Mouse (Mus musculus) brain, embryonic 14.5 days (tissue): Measurements from ENCODE around the gene Aplp1. TPM values are rescaled to one million over a fixed set of nuclear protein-coding genes. Genes with fewer than 3 reads are reported as not detected.
A peak's percentile ranks its signal among the peaks of the same experiment; 100 is the strongest.
"Not testable (repeated sequence)": the region's sequence is repeated elsewhere in the genome, so short reads cannot be mapped to it uniquely, and the experiment has no call there.

Experiments used
- DNase-seq: peaks from one replicate; pipeline ENCODE4 v3.0.0-alpha.2; 2011; ENCODE audit warnings: low read depth
- CTCF ChIP-seq: fragments of 200-500 bp; IDR thresholded peaks from 2 replicates; pipeline ENCODE4 v1.5.1; 2012; ENCODE audit warnings: inconsistent platforms, mild to moderate bottlenecking, moderate library complexity, borderline replicate concordance; ENCODE audit not compliant: insufficient read depth, insufficient read length; ENCODE audit errors: extremely low read depth
- POLR2A ChIP-seq: fragments of 200-500 bp; IDR thresholded peaks from 2 replicates; pipeline ENCODE4 v1.6.1; 2012; ENCODE audit warnings: mild to moderate bottlenecking, inconsistent platforms, borderline replicate concordance; ENCODE audit not compliant: poor library complexity, insufficient read depth, insufficient read length, severe bottlenecking; ENCODE audit errors: extremely low read depth
- polyA plus RNA-seq: library from polyadenylated mRNA; depleted of rRNA; stranded (reverse); fragments of >200 nt; gene quantifications from 2 replicates; pipeline ENCODE4 v1.2.3, GENCODE M21; 2012; rRNA removed

The Aplp1 gene
- 571 and 616 TPM in 2 replicates for polyA plus RNA-seq

- peak; percentile 87 for DNase-seq
- TF ChIP-seq CTCF (no peak), POLR2A (peak; percentile 69; the same call in 1 of the 2 replicates)
Observed at GRCm38 (mm10) chr7:30444971-30445751, at the start of gene Aplp1. Aplp1 (minus strand) TSS chr7:30445535.

DNA sequence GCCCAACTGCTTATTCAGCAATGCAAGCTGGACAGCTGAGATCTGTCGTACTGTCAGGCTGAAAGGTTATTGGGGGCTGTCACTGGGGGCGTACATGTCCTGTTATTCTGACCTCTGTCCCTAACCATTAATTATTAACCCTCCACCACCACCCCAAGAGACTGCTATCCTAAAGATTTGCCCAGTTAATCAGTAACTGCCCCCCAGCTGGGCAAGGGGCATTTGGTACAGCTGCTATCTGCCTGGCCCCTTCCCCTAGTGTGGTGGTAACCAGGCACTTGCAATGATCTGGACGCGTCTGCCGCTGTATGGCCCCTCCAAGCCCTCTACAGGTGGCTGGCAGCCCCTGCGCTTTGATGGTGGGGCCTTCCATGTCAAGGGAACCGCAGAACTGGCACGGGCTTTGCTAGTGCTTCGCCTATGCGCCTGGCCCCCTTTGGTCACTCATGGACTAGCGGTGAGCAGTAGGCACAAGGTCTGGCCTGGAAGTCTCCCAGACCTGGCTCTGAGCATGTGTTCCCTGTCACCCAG lies 48.1 kb upstream of the Aplp1 start, which contains the start of gene Prodh2:
Prodh2 (plus strand) TSS at position 222 of the 531 bp plus-strand sequence.
- TF ChIP-seq POLR2A, result no peak
- no peak for TF ChIP-seq CTCF

DNA sequence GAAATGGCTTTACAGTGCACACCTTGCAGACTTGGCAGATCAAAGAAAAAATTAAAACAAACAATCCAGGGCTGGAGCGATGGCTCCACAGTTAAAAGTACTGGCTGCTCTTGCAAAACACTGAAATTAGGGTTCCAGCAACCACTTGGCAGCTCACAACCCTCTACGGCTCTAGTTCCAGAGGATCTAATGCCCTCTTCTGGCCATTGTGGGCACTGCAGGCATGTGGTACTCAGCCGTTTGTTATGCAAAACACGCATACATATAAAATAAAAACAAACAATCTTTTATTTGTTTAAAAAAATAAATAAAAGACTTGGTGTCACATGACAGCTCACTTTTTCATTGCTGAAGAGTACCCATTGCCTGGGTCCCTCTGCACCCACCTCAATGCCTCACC lies 47.4 kb upstream of the Aplp1 start:
- peak; percentile 77; the same call in 1 of the 2 replicates for TF ChIP-seq CTCF
- no peak for TF ChIP-seq POLR2A
- peak; percentile 86 for DNase-seq

More for the DNA sequence above, 48.1 kb upstream of the Aplp1 start, which contains the start of gene Prodh2:
- no peak for DNase-seq

DNA sequence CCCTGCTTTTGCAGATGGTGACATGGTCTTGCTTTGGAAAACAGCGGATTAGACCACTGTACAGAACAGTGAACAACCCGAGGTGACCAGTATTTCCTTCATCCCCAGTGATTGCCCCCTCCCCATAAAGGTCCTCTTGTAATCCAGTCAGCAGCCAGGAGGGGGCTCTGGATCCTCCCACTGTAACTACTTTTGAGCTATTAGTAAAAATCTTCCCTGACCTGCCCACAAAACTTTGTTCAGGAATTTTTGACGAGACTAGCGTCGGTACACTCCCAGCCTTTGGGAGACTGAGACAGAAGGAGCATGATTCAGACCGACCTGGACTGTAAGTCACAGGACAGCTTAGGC lies 45.6 kb upstream of the Aplp1 start:
- TF ChIP-seq CTCF (peak; percentile 33; the same call in 1 of the 2 replicates), POLR2A (no peak)
- DNase-seq, result no peak

- DNase-seq, result peak; percentile 57
- TF ChIP-seq CTCF, result peak; percentile 72; the same call in 1 of the 2 replicates
- no peak for TF ChIP-seq POLR2A
Observed at GRCm38 (mm10) chr7:30490251-30490956, 45.1 kb upstream of the Aplp1 start.

DNA sequence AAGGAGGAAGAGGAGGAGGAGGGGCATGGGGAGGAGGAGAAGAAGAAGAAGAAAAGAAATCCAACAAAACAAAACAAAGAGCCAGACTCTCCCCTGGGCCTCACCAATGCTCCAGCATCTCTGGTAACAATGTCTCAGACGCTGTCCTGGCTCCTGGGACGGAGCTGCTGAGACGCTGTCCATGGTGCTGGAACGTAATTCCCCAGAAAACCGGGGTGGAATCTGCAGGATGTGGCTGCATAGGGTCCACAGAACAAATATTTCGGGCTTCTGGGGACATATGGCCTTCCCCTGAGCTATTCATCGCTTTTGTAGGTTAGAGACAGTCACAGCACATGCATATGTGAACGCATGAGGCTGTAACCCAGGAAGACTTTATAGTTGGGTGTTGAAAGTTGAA lies 38.9 kb upstream of the Aplp1 start:
- DNase-seq, result no peak
- TF ChIP-seq POLR2A, result no peak
- no peak for TF ChIP-seq CTCF

DNA sequence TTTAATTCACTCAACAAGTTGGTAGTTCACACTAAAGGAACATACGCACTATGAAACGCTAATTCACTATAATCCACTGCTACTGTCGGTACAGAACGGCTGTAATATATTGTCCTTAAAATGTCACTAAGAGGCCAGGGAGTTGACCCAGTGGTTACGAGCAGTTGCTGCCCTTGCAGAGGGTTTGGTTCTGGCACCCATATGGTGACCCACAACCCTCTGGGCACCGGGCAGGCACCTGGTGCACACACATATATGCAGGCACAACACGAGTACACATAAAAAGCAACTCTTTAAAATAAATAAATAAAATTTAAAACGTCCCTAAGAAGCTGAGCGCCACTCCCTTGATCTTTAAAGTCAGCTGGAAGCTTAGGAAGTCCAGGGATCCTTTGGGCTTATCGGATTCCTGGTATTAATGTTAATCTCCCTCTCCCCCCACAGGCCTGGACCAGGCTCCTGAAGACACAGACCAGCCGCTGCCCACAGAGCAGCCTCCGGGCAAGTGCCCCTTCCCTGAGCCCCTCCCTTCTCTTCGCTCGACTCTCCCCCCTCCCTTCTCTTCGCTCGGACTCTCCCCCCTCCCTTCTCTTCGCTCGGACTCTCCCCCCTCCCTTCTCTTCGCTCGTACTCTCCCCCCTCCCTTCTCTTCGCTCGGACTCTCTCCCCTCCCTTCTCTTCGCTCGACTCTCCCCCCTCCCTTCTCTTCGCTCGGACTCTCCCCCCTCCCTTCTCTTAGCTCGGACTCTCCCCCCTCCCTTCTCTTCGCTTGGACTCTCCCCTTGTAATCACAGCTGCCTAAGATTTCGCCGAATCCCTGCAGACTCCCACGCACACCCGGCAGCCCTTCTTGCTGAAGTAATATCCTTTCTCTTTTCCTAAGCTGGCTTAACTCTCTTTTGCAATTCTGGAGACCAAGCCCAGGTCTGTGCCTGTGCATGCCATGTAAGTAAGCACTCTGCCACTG lies 32.4 kb upstream of the Aplp1 start:
- peak; percentile 85 for DNase-seq

DNA sequence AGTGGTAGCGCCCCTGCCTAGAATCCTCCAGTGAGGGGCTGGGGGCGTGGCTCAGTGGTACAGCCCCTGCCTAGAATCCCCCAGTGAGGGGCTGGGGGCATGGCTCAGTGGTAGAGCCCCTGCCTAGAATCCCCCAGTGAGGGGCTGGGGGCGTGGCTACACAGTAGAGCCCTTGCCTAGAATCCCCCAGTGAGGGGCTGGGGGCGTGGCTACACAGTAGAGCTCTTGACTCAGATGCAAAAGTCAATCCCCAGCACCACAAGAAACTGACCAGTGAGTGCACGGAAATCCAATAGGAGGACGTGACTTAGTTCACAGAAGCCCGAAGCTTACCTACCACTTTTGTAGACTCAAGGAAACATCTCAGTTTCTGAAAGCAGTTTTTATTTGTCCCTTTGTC lies 30.8 kb upstream of the Aplp1 start:
- not testable (repeated sequence) for DNase-seq

More for the DNA sequence above, 32.4 kb upstream of the Aplp1 start:
- no peak for TF ChIP-seq POLR2A
- no peak for TF ChIP-seq CTCF

DNA sequence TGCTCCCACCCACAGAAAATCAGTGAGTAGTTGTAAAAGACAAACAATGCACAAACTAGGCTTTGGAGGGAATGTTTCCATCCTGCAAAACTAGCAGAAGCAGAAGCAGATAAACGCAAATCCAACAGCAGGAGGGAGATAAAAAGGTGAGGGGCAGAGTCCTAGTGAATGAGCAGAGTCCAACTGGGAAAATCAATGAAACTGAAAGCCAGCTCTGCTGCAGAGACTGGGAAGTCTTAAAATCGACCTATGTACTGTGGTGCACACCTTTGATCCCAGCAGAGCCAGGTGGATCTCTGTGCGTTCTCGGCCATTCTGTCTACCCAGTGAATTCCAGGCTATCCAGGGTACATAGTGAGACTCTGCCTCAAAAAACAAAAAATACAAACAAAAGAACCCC lies 29.7 kb upstream of the Aplp1 start:
- no peak for DNase-seq
- no peak for TF ChIP-seq CTCF
- no peak for TF ChIP-seq POLR2A

GRCm38 (mm10) chr7:30472411-30472810 lies 27.1 kb upstream of the Aplp1 start:
- TF ChIP-seq CTCF (peak; percentile 65), POLR2A (no peak)
- peak; percentile 51 for DNase-seq

GRCm38 (mm10) chr7:30464816-30465300 lies 19.5 kb upstream of the Aplp1 start:
- no peak for TF ChIP-seq POLR2A
- TF ChIP-seq CTCF, result no peak
- no peak for DNase-seq

DNA sequence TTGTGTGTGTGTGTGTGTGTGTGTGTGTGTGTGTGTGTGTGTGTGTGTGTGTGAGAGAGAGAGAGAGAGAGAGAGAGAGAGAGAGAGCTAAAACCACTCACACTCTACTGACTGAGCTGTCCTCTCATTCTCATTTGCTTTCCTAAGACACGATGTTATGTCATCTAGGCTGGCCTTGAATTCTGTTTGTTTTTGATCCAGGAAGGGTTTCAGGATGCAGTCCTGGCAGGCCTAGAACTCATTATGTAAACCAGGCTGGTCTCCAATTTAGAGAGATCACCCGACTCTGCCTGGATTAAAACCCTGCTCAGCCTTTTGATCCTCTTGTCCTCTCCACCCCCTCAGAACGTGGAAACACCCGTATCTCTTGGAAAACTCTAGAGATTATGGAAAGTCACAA lies 18.7 kb upstream of the Aplp1 start:
- no peak for DNase-seq
- TF ChIP-seq POLR2A, result no peak
- TF ChIP-seq CTCF, result no peak
